In the genomic region with DNA sequence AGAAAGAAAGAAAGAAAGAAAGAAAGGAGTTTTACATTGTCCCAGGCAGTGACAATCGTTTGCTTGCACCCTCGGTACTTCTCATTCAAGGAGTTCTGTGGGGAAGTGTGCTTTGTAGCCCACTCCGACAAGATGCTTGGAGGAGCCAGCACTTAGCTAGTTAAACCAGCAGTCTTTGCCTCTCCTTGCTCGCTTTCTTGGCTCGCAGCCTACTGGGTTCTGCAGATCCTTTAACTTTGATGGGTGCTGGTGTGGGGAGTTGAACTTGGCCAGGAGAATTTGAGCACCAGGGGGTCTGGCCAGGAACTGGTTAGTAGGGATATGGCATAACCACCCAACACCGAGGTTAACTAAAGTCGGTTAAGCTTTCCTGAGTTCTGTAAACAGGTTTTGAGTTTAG, we compare ENCODE assay signal across 8 mouse cellular contexts.
DNase-seq lines count a peak whose midpoint lies in the region; ATAC-seq and TF ChIP-seq lines count a peak whose summit lies in the region.

No protein-coding gene starts in this region.

- no peaks in the 10 kb centered on the region for H3K27me3 ChIP-seq in hindbrain, embryonic 14.5 days (ENCODE audit: control insufficient read depth, insufficient read depth, low read length)
- H3K27me3 ChIP-seq in midbrain, embryonic 13.5 days = no peaks in the 10 kb centered on the region

- H3K4me2 ChIP-seq in hindbrain, embryonic 14.5 days (replicated peaks) = peak overlapping the region; percentile 96
- H3K4me2 ChIP-seq in midbrain, embryonic 13.5 days (replicated peaks) = peak overlapping the region; percentile 77

- H3K27ac ChIP-seq in cortical plate, adult 2 months (ENCODE audit: insufficient read depth, low read length) = no peak overlapping the region
- H3K27ac ChIP-seq in hindbrain, embryonic 14.5 days = no peak overlapping the region
- 0 out of 2 replicates have a peak overlapping the region, but pooled peaks have one; percentile 100 for H3K27ac ChIP-seq in midbrain, embryonic 13.5 days

- no peak for ATAC-seq in hindbrain, embryonic 14.5 days (ENCODE audit: low FRiP score)
- ATAC-seq in midbrain, embryonic 13.5 days = no peak
- ATAC-seq in cerebellum, adult (ENCODE audit: insufficient number of reproducible peaks, low FRiP score, low TSS enrichment) = no peak

- 18% methylated on average over 7 of the region's 7 CpGs for WGBS in hindbrain, embryonic 14.5 days
- 19% methylated on average over 7 of the region's 7 CpGs for WGBS in midbrain, embryonic 13.5 days

- H3K9me3 ChIP-seq in hindbrain, embryonic 14.5 days (ENCODE audit: control insufficient read depth, low read length) = no peaks in the 10 kb centered on the region
- H3K9me3 ChIP-seq in midbrain, embryonic 13.5 days = no peaks in the 10 kb centered on the region

- 0 out of 2 replicates have a peak, but pooled peaks cover 1% of the 10 kb centered on the region for H3K4me1 ChIP-seq in cortical plate, adult 2 months (ENCODE audit: control insufficient read depth, insufficient read depth, low read length)
- H3K4me1 ChIP-seq in hindbrain, embryonic 14.5 days (replicated peaks; ENCODE audit: control insufficient read depth, insufficient read depth, low read length) = peaks cover 38% of the 10 kb centered on the region
- peaks cover 56% of the 10 kb centered on the region for H3K4me1 ChIP-seq in midbrain, embryonic 13.5 days (replicated peaks)

- peak overlapping the region; percentile 96 for H3K9ac ChIP-seq in hindbrain, embryonic 14.5 days
- peak overlapping the region; percentile 95; the same call in 1 of the 2 replicates for H3K9ac ChIP-seq in midbrain, embryonic 13.5 days (replicated peaks)

- peak; percentile 61 for DNase-seq in kidney, postnatal 10 days
- no peak for DNase-seq in kidney, adult 8-10 months
- DNase-seq in hindbrain, embryonic 14.5 days (ENCODE audit: low spot score) = no peak
- DNase-seq in frontal cortex, postnatal 36 days (ENCODE audit: low spot score in 2 of 2) = no peak
- no peak for DNase-seq in cerebellum, adult 9-10 months

- H3K36me3 ChIP-seq in hindbrain, embryonic 14.5 days (replicated peaks; ENCODE audit: control insufficient read depth, insufficient read depth) = no peaks in the 10 kb centered on the region
- 0 out of 2 replicates have a peak, but pooled peaks cover 3% of the 10 kb centered on the region for H3K36me3 ChIP-seq in midbrain, embryonic 13.5 days

- no peak for TF ChIP-seq POLR2A in cortical plate, adult 2 months (IDR thresholded peaks at IDR 0.05; ENCODE audit: extremely low read depth, insufficient read depth, low read length)

- peak overlapping the region; percentile 85 for H3K4me3 ChIP-seq in cortical plate, adult 2 months (ENCODE audit: insufficient read depth, low read length)
- peak overlapping the region; percentile 71 for H3K4me3 ChIP-seq in hindbrain, embryonic 14.5 days (replicated peaks; ENCODE audit: low read length)
- H3K4me3 ChIP-seq in midbrain, embryonic 13.5 days (replicated peaks) = peak overlapping the region; percentile 51

- TF ChIP-seq CTCF in cortical plate, adult 2 months (IDR thresholded peaks at IDR 0.05; ENCODE audit: extremely low read depth, insufficient read depth, low read length) = no peak
